Mouse (Mus musculus) G1E (cell line): Measurements from ENCODE around the gene Tln1.

Source experiments
- CTCF ChIP-seq: IDR thresholded peaks from 2 replicates; pipeline ENCODE4 v1.5.1; 2012; ENCODE audit warnings: low read depth, low read length, inconsistent platforms, mixed read lengths
- GATA1 ChIP-seq: IDR thresholded peaks from 2 replicates; pipeline ENCODE4 v1.6.1; 2012; ENCODE audit warnings: borderline replicate concordance, low read length, inconsistent platforms, mixed read lengths
- POLR2AphosphoS5 ChIP-seq: IDR thresholded peaks from 2 replicates; pipeline ENCODE4 v1.6.1; 2012; ENCODE audit warnings: low read depth, low read length, inconsistent platforms; ENCODE audit not compliant: insufficient replicate concordance
- TAL1 ChIP-seq: conservative IDR thresholded peaks from 2 replicates; pipeline ENCODE4 v1.6.1; 2012; ENCODE audit warnings: low read depth, low read length, inconsistent platforms, mixed read lengths

DNA sequence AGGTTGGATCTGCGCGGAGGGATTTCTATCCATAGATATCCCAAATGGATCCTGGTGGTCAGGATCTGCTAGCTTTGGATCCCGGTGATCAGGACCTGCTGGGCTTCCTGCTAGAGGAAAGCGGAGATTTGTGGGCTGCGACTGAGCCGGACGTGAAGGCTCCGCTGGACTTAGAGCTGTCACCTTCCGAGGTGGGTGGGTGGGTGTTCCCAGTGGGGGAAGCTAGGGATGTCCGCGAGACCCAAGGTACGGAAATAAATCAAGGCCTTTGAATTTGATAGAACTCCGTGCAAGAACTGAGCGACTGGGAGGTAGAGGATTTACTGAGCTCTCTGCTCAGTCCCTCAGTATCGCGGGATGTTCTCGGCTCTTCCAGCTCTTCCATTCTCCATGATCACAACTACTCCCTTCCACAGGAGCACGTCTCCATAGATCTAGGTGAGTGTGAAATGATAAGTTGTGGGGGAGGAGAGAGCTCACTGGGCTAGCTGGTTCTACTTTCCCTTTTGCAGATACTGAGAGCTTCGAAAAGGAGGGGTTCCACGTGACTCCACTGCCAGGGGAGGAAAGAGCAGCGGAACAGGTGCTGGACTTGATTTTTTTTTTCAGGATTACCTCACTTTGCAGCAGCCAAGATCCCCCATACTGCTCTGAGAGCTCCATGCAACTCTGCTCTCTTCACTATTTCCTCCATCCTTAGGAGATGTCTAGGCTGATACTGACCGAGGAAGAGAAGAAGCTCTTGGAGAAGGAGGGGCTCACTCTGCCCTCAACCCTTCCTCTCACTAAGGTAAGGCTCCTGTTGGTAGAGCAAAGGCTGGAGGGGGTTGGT is 494 bp upstream of the Tln1 start:
- TF ChIP-seq CTCF: no peak
- TF ChIP-seq GATA1: no peak
- TF ChIP-seq POLR2AphosphoS5: no peak
- no peak for TF ChIP-seq TAL1
